Mouse (Mus musculus): Measurements from ENCODE around the gene Evi5. TPM values are rescaled to one million over a fixed set of nuclear protein-coding genes. Genes with fewer than 3 reads are reported as not detected.
A peak's percentile ranks its signal among the peaks of the same experiment; 100 is the strongest.
"Not testable (repeated sequence)": the region's sequence is repeated elsewhere in the genome, so short reads cannot be mapped to it uniquely, and the experiment has no call there.

The Evi5 gene
- polyA plus RNA-seq, 1 experiment from 2014 or later, result 19.8 TPM

DNA sequence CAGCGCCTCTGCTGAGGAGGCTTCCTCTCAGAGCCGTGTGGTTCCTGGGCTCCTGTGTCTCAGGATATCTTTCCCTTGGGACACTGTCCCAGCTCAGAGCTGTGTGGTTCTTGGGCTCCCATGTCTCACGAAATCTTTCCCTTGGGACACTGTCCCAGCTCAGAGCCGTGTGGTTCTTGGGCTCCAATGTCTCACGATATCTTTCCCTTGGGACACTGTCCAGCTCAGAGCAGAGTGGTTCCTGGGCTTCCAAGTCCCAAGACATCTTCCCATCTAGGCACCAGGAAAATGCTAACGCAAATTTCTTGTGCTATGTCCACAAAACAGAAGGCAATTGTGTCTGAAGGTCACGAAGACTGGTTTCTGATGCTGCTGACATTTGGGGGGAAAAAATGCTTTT is 19.8 kb upstream of the Evi5 start:
- Histone ChIP-seq H3K79me2 (ENCODE audit: inconsistent target) (no peaks in the 10 kb centered on the region), H3K36me3 (ENCODE audit: inconsistent target) (no peaks in the 10 kb centered on the region), H3K27ac (no peak overlapping the region), H3K4me3 (ENCODE audit: inconsistent target) (no peak overlapping the region)
- WGBS (ENCODE audit: missing documents), result 95% methylated on average over 7 of the region's 7 CpGs

DNA sequence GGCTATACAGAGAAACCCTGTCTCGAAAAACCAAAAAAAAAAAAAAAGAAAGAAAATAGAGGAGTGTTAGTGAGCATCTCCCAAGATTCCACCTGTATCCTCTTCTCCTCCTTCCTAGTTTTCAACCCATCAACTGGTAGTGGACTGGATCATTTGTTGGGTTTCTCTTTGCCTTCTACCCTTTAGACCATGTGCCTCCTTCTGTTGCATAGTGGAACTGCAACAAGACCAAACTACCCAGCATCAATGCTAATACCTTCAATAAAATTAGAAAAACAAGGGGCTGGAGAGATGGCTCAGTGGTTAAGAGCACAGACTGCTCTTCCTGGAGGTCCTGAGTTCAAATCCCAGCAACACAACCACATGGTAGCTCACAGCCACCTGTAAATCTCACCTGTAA is 16.6 kb upstream of the Evi5 start:
- H3K27ac ChIP-seq; H3K79me2 ChIP-seq (ENCODE audit: inconsistent target); H3K36me3 ChIP-seq (ENCODE audit: inconsistent target); H3K4me3 ChIP-seq (ENCODE audit: inconsistent target): not testable (repeated sequence)
- WGBS (ENCODE audit: missing documents), result no CpG with 5 or more reads among the region's 1 CpGs

DNA sequence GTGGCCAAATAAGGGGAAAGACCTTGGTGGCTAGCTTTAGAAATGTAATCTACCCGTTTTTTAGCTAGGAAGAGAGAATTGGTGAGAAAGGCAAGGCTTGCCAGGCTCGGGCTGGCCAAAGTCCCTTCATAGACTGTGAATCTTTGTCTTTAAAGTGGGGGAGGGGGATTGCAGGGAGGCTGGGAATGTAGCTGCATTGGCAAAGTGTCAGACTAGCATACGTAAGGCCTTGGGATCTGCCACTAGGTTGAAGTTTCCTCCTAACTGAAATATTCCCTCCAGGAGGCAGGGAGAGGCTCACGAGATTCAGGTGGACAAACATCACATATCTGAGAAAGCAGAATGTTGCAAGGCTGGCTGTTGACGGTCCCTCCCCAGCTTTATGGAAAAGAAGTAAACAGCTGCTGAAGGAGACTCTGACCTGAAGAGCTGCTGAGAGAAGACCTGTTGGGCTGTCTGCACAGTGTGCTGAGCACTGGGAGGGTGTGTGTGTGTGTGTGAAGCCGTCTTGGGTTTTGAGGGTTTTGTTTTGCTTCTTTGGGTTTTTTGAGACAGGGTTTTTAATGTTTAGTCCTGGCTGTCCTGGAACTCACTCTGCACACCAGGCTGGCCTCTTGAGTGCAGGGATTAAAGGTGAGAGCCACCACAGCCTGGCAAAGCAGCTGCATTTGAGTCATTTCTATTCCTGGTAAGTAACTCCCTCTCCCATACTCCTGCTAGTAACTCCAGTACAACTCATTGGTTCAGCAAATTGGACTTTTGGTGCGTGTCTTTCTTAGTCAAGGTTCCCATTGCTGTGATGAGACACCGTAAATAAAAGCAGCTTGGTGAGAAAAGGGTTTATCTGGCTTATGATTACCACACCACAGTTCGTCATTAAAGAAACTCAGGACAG is 15.3 kb upstream of the Evi5 start:
- 75% methylated on average over 8 of the region's 9 CpGs for WGBS (ENCODE audit: missing documents)
- H3K27ac ChIP-seq, result no peak overlapping the region
- no peak overlapping the region for H3K4me3 ChIP-seq (ENCODE audit: inconsistent target)
- H3K79me2 ChIP-seq (ENCODE audit: inconsistent target), result no peaks in the 10 kb centered on the region
- no peaks in the 10 kb centered on the region for H3K36me3 ChIP-seq (ENCODE audit: inconsistent target)

DNA sequence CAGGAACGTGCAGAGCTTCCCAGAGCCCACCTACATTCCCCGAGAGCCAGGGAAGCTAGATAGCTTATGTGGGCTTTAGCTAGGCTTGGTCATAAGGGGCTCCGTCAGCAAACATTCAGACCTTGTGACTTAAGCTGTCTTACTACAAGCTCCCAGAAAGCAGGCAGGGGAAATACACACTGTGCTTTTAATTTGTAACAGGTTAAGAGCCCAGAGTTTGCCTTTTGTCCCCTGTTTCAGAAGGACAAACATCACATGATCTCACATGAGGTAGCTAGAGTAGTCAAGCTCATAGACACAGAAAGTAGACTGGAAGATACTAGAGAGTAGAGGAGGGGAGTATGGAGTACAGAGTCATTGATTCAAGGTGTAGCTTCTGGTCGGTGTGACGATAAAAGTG is 5.8 kb upstream of the Evi5 start:
- WGBS (ENCODE audit: missing documents), result 94% methylated on average over 5 of the region's 5 CpGs
- no peak overlapping the region for H3K4me3 ChIP-seq (ENCODE audit: inconsistent target)
- H3K36me3 ChIP-seq (ENCODE audit: inconsistent target), result no peaks in the 10 kb centered on the region
- no peaks in the 10 kb centered on the region for H3K79me2 ChIP-seq (ENCODE audit: inconsistent target)
- no peak overlapping the region for H3K27ac ChIP-seq

DNA sequence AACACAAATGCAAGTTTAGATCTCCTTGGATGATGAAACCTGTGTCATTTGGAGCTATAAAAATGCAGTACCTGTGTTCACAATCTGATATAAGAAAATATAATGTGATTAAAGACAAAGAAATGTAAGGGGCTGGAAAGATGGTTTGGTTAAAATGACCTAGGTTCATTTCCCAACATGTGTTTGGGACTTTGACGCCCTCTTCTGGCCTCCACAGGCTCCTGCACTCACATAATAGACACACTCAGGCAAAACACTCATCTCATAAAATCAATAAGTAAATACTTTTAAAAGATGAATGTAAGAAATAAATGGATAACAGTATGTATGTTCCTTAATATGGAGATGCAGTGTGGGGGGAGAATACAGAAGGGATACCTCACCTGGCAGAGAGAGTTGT is 2.1 kb upstream of the Evi5 start:
- Histone ChIP-seq H3K79me2 (ENCODE audit: inconsistent target) (no peaks in the 10 kb centered on the region), H3K36me3 (ENCODE audit: inconsistent target) (no peaks in the 10 kb centered on the region), H3K4me3 (ENCODE audit: inconsistent target) (no peak overlapping the region), H3K27ac (no peak overlapping the region)
- 100% methylated on average over 1 of the region's 1 CpGs for WGBS (ENCODE audit: missing documents)

DNA sequence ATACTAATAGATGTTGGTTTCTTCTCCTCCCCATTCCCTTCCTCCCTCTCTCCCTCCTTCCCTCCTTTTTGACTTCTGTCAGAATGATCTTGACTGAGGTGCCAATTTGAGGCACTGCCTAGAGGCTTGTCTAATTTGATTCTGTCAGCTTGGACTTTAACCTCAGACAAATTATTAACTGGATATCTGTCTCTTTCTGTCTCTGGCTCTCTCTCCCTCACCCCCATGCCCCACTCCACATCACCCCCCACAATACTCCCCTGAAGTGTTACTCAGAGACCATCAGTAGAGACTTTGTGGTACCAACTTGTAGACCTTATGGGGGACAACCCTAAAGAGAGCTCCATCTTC is 329 bp upstream of the Evi5 start:
- Histone ChIP-seq H3K36me3 (ENCODE audit: inconsistent target) (no peaks in the 10 kb centered on the region), H3K27ac (no peak overlapping the region), H3K4me3 (ENCODE audit: inconsistent target) (no peak overlapping the region), H3K79me2 (ENCODE audit: inconsistent target) (no peaks in the 10 kb centered on the region)

DNA sequence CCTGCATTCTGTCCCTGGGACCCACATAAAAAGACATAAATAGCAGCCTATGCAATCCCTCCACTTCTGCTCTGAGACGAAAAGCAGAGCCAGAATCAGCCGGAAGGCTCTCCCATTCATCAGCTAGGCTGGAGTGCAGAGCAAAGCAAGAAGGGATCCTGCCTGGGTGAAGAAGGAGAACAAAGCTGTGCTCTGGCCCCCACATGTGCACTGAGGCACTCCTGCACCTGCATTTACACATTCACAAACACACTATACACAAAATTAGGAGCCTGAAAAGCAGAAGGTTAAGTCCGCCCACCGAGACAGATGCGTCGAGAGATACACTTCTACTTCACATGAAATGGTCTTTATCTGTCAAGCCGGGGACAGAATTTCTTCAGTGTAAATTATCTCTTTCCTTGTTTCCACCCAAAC is 1.0 kb downstream of the Evi5 start:
- WGBS (ENCODE audit: missing documents), result 94% methylated on average over 7 of the region's 7 CpGs
- no peak overlapping the region for H3K27ac ChIP-seq

DNA sequence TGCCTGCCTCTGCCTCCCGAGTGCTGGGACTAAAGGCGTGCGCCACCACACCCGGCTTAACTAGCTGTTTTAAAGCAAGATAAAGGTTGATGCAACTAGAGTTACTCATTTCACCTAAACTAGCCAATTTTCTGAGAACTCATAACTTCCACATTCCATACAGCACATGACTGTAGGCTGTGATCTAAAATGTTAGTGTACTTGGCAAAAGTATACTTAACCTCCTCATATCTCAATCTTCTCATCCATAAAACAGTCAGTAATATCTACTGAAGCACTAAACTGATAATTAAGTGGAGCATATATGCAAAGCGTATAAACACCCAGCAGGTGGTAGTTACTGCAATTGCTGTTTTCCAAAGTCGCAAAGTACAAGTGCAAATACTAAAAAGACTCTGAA is 1.6 kb downstream of the Evi5 start:
- no peak overlapping the region for H3K27ac ChIP-seq
- H3K79me2 ChIP-seq (ENCODE audit: inconsistent target), result no peaks in the 10 kb centered on the region
- 81% methylated on average over 5 of the region's 6 CpGs for WGBS (ENCODE audit: missing documents)
- no peak overlapping the region for H3K4me3 ChIP-seq (ENCODE audit: inconsistent target)
- no peaks in the 10 kb centered on the region for H3K36me3 ChIP-seq (ENCODE audit: inconsistent target)

More for the DNA sequence above, 1.0 kb downstream of the Evi5 start:
- no peak overlapping the region for H3K4me3 ChIP-seq (ENCODE audit: inconsistent target)
- H3K79me2 ChIP-seq (ENCODE audit: inconsistent target), result no peaks in the 10 kb centered on the region
- no peaks in the 10 kb centered on the region for H3K36me3 ChIP-seq (ENCODE audit: inconsistent target)

DNA sequence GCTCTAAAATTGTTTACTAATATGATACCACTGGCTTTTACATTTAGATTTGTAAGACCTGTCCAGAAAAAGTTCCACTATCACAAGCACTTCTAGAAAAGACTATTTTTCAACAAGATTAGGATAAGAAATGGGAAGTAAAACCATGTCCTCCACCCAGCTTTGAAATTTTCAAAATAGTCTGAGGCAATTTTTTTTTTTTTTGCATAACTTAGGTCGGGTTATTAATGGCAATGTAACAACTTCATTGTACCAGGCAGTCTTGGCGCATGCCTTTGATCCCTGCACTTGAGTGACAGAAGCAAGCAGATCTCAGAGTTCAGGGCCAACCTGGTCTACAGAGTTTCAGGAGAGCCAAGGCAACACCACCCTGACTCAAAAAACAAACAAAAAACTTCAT is 5.2 kb downstream of the Evi5 start:
- Histone ChIP-seq H3K79me2 (ENCODE audit: inconsistent target) (peaks cover 31% of the 10 kb centered on the region), H3K27ac (peak overlapping the region; percentile 64)
- WGBS (ENCODE audit: missing documents), result 10% methylated on average over 2 of the region's 2 CpGs

DNA sequence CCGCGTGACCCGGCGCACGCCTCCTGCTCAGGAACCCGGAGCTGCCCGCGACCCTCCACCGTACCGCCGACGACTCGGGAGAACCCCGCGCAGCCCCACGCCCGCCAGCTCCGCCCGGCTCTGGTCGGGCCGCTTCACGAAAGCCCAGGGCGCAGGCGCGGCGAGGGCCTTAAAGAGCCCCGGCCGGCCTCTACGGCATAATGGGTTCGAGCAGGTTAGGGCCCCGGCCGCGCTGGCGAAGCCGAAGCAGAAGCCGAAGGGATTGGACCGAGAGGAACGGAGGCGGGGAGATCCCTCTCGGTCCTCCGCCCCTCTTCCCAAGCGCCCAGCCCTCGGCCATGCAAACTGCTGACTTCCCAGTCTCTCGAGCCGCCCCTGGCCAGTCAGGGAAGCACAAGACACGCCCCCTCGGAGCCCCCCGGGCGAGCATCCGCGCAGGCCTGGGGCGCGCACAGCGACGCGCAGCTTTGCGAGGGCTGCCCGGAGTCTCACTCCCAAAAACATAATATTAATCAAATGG is 5.9 kb downstream of the Evi5 start:
- H3K4me3 ChIP-seq (ENCODE audit: inconsistent target), result peak overlapping the region; percentile 28; the same call in 1 of the 2 replicates
- peak overlapping the region; percentile 64 for H3K27ac ChIP-seq
- WGBS (ENCODE audit: missing documents), result 0% methylated on average over 43 of the region's 58 CpGs
- no peaks in the 10 kb centered on the region for H3K36me3 ChIP-seq (ENCODE audit: inconsistent target)
- H3K79me2 ChIP-seq (ENCODE audit: inconsistent target), result peaks cover 38% of the 10 kb centered on the region

More for the DNA sequence above, 5.2 kb downstream of the Evi5 start:
- Histone ChIP-seq H3K36me3 (ENCODE audit: inconsistent target) (no peaks in the 10 kb centered on the region), H3K4me3 (ENCODE audit: inconsistent target) (peak overlapping the region; percentile 28; the same call in 1 of the 2 replicates)

DNA sequence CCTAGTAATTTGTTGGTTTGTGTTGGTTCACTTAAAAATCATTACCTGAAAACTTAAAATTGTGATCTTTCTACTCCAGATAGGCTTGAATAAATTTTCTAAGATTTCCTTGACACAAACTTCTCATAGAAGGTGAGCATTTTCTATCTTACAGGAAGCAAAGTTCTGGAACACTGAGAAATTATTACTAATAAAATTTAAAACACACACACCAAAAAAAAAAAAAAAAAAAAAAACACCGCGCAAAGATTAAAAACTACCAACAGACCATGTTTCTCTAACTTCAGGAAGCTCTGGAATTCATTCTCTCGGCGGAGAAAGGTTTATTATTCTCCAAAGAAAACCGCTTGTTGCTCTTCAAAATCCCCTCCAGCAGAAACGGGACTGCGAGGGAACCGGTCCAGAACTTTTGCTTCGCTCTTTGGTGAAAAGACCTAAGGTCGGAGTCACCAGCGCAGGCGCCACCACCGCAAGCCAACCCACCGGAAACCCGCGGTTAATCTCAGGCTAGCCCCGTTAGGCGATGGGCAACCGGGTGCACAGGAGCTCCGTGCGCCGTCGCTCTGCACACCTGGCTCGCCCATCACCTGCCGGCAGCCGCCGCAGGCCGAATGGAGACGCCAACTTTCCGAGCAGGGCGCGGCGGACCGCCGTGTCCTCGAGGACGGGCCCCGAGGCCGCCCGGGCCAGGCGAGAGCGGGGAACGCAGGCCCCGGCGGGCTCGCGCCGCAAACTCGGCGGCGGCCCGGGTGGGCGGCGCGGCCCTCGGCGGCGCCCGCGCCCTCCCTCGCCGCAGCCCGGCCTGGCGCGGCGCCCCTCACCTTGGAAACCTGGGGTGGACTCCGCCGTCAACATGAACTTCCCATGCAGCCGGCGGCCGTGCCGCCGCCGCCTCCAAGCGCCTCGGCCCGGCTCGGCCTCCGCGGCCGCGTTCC is 6.7 kb downstream of the Evi5 start:
- H3K27ac ChIP-seq, result no peak overlapping the region
- peaks cover 45% of the 10 kb centered on the region for H3K79me2 ChIP-seq (ENCODE audit: inconsistent target)
- no peaks in the 10 kb centered on the region for H3K36me3 ChIP-seq (ENCODE audit: inconsistent target)
- under 1% methylated on average over 62 of the region's 82 CpGs for WGBS (ENCODE audit: missing documents)
- peak overlapping the region; percentile 47 for H3K4me3 ChIP-seq (ENCODE audit: inconsistent target)

DNA sequence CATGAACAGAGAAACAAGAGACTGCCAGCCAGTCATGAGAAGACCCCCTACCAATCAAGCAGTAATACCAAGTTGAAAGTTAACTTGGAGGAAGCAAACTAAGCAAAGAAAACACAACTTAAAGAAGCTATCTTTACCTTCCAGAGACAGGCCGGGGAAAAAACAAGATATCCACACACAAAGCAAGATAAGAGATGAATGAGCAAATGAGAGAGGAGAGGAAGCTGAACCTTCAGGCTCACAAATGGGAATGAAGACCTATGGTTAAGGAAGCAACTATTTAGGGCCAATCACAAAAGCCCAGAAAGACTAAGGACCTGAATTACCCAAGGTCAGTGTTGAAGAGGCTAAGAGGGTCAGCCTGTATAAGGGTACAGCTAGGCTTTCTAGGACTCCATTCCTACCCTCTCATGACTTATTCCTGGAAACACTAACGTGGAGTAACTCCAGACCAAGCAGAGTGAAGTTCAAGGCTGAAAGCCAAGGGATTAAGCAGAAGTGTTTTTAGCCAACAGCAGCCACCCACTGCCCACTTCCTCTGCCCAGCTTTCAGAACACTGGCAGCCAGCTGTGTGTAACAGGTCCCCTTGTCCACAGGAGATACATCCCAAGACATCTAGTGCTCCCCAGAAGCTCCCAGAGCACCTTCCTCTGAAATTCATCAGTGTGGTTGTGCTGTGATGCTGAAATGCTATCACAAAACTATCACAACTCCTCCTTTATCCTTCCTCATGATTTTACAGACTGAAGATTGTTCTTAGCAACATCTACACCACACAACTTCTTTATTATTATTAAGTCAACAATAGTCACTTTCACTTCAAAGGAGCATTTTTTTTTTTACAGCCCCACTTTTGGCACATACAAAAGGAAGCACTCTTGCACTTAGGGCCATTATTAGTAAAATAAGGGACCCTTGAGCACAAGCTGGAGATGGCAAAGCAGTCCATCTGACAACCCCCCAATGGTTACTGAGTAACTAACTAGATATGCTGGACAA is 8.5 kb downstream of the Evi5 start:
- no peaks in the 10 kb centered on the region for H3K36me3 ChIP-seq (ENCODE audit: inconsistent target)
- H3K4me3 ChIP-seq (ENCODE audit: inconsistent target), result no peak overlapping the region
- WGBS (ENCODE audit: missing documents), result 32% methylated on average over 2 of the region's 2 CpGs
- peaks cover 63% of the 10 kb centered on the region for H3K79me2 ChIP-seq (ENCODE audit: inconsistent target)
- H3K27ac ChIP-seq, result peak overlapping the region; percentile 1; the same call in 1 of the 2 replicates

DNA sequence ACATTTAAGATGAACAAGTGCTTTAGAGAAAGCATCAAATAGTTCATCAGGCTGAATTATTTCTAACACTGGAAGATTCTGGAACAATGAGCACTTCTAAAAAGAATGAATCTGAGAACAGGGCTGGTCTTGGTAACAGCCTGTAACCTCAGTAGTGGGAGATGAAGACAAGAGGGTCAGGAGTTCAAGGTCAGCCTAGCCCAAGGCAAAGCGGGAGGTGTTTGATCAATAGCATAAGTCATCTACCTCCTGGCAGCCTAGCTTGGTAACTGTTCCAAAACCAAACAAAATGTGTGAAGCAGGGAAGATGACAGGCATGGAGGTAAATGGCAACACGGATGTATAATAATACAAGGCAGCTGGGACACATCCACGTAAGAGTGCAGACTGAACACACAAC is 10.9 kb downstream of the Evi5 start:
- no peak overlapping the region for H3K27ac ChIP-seq
- WGBS (ENCODE audit: missing documents), result 83% methylated on average over 3 of the region's 3 CpGs
- H3K36me3 ChIP-seq (ENCODE audit: inconsistent target), result no peaks in the 10 kb centered on the region
- peaks cover 88% of the 10 kb centered on the region for H3K79me2 ChIP-seq (ENCODE audit: inconsistent target)
- no peak overlapping the region for H3K4me3 ChIP-seq (ENCODE audit: inconsistent target)

DNA sequence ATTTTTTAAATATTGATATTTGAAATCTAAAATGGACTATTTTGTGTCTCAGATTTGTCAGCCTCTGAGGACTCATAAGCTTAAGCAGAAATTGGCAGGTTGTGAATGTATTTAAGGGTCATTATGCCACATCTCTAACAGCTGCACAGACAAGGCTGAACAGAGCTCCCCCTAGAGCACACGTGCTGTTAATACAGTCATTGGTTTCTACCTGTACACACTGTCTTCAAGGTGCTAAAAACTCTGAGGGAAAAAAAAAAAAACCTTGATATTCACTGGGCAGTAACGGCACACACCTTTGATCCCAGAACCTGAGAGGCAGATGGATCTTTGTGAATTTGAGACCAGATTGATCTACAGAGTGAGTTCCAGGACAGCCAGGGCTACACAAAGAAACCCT is 15.9 kb downstream of the Evi5 start:
- Histone ChIP-seq H3K4me3 (ENCODE audit: inconsistent target) (no peak overlapping the region), H3K36me3 (ENCODE audit: inconsistent target) (no peaks in the 10 kb centered on the region), H3K79me2 (ENCODE audit: inconsistent target) (peaks cover 100% of the 10 kb centered on the region), H3K27ac (no peak overlapping the region)
- WGBS (ENCODE audit: missing documents), result 56% methylated on average over 2 of the region's 2 CpGs
